Mouse (Mus musculus): ENCODE measurements around the gene Nasp.
A peak's percentile ranks its signal among the peaks of the same experiment; 100 is the strongest.
"Not testable (repeated sequence)": the region's sequence is repeated elsewhere in the genome, so short reads cannot be mapped to it uniquely, and the experiment has no call there.

Nasp gene

GRCm38 (mm10) chr4:116627722-116628662 is at the start of gene Nasp:
Nasp (minus strand) TSS chr4:116627941.
- peak; percentile 68 for DNase-seq (ENCODE audit: low spot score)

DNA sequence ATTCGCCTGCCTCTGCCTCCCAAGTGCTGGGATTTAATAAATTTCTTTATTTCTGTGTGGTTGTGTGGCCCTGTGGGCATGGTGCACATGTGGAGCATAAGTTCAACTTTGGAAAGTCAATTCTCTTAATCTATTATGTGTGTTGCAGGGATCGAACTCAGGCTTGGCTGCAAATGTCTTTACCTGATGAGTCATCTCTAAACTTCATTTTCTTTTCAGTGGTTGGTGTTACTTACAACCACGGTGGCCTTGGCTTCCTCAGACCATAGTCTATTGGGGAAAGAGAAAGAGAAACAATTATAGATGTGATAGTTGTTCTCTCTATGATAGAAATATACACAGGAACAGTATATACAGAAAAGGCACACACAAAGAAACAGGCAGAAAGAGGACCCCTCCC is 48.3 kb upstream of the Nasp start:
- DNase-seq (ENCODE audit: low spot score): no peak

DNA sequence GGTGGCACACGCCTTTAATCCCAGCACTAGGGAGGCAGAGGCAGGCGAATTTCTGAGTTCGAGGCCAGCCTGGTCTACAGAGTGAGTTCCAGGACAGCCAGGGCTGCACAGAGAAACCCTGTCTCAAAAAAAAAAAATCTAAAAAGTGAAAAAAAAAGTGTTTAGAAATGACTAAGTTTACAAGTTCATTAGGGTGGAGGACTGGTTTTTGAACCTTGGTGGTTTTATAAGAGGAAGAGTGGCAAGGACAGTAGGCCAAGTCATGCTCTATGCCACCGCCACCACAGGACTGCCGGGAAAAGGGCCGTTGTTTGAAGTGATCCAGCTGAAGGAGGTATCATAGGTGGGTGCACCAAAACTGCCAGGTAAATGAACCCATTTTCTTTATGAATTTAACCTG is 47.0 kb upstream of the Nasp start:
- not testable (repeated sequence) for DNase-seq (ENCODE audit: low spot score)

DNA sequence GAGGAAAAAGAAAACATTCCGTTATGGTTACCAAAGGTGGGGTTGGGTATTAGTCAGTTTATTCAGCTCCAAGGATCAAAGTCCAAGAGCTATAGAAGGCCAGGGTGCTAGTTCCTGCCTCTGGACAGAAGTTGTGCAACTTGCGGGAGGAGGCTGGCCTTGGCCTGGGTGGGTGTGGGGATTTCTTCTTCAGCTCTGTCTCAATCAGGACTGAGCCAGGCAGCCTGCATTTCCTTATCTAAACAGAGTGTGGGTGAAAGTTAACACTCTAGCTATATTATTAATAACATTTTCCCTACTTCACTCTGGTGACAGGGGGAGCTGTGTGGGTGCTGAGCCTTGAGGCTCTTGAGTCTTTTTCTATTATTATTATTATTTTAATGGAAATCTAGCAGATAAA is 45.0 kb upstream of the Nasp start:
- no peak for DNase-seq (ENCODE audit: low spot score)

- no peak for DNase-seq (ENCODE audit: low spot score)
These were observed 41.5 kb upstream of the Nasp start for GRCm38 (mm10) chr4:116669291-116669690.

DNA sequence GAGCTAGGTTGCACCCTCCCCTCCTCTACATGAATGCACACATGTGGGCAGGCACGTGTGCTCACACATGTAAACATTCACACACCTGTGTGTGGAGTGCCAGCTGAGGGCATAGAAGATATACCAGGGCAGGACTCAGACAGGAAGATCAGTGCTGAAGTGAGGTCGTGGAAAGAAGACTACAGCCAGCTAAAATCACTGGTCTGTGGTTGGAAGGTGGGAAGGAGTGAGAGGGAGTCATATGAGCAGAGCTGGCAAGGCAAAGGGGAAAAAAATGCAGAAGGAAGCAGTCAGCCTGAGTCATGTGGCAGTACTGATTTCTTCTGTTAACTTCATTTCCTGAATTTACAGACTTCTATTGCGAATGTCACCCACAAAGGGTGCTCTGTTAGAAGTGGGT is 40.4 kb upstream of the Nasp start:
- DNase-seq (ENCODE audit: low spot score): no peak

DNA sequence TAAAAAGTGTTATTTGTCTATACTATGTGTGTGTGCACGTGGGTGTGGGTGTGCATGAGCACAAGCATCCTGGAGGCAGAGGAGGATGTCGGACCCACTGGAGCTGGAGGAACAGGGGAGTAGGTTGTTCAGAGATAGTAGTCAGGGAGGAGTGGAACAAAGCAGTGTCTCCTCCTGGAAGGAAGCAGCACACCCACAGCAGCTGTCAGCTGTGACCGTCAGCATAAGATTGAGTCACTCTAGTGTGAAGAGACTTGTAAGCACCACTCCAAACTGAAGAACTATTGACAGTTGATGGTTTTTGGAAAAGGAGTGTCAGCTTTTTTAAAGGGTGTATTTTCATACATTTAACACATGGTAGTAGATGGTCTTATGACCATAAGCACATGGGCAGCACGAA is 38.9 kb upstream of the Nasp start:
- DNase-seq (ENCODE audit: low spot score): no peak

GRCm38 (mm10) chr4:116661998-116662397 is 34.3 kb upstream of the Nasp start:
- DNase-seq (ENCODE audit: low spot score): no peak

- no peak for DNase-seq (ENCODE audit: low spot score)
These were observed 33.1 kb upstream of the Nasp start for GRCm38 (mm10) chr4:116660829-116661228.

GRCm38 (mm10) chr4:116659916-116660315 is 32.2 kb upstream of the Nasp start:
- DNase-seq (ENCODE audit: low spot score): not testable (repeated sequence)

DNA sequence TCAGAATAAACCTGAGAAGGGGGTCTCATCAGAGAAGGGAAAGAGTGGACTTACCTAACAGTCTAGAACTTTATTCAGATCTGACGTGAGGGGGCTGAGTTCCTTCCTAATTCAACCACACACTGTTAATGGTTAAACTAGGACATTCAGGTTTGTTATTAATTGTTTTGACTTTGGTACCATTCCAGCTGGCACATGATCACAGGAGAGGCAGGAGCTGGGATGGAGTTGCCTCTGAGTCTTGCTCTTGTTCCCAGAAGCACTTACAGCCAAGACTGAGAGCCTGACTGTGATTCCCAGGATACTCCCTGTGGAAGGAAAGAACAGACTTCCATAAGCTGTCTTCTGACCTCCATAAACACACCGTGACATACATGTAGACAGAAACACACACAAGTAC is 31.7 kb upstream of the Nasp start:
- DNase-seq (ENCODE audit: low spot score): no peak

DNA sequence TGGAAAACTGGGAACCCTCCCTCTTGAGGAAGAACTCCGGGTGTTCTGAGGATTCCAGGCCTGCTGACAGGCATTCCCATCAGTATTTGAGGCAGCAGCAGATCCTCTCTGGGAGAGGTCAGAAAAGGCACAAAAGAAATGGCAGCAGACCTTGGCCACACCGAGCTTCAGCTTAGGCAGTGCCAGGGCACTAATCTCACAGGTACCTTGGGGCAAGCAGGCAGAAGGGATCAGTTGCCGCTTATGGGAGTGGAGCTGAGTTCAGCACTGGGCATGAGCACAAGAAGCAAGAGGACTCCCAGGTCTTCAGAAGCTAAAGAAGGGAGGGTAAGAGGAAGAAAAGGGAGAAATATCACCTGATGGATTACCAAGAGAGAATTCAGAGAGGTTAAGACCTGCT is 30.2 kb upstream of the Nasp start:
- no peak for DNase-seq (ENCODE audit: low spot score)

GRCm38 (mm10) chr4:116655658-116656057 is 27.9 kb upstream of the Nasp start:
- DNase-seq (ENCODE audit: low spot score): no peak

DNA sequence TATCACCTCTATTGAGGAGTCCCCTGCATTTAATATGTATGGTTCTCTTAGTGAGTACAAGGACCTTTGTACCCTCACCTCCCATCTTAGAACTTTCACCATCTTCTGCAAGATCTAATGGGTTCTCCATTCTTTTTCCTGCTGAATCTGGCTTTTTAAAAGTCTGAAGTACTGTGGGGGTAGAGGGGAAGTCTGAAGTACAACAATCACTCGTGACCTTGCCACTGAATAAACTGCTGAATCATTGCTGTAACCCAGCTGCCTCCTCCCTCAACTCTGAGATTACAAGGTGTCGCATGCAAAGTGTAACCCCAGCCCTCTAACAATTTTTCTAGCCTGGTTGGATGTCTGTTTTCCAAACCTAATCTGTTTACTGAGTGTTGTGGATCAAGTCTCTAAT is 27.4 kb upstream of the Nasp start:
- no peak for DNase-seq (ENCODE audit: low spot score)

DNA sequence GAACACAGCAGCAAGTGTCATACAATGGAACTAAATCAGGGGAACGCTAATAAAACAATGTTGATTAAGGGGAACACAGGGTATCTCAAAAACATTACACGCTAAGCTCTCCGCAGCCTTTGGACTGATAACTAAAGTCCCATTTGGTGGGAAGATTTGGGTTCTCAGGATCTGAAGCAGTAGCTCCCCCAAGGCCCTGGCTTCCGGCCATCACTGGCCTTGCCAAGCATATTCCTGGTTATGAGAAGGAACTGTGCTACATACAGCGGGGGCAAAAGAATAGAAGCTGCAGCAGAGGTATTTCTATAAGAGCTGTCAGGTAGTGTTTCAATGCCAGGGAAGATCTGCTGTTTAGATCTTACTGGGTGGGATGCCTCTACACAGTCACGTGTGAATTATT is 25.5 kb upstream of the Nasp start:
- DNase-seq (ENCODE audit: low spot score): no peak

- no peak for DNase-seq (ENCODE audit: low spot score)
These were observed 24.0 kb upstream of the Nasp start for GRCm38 (mm10) chr4:116651797-116652135.

DNA sequence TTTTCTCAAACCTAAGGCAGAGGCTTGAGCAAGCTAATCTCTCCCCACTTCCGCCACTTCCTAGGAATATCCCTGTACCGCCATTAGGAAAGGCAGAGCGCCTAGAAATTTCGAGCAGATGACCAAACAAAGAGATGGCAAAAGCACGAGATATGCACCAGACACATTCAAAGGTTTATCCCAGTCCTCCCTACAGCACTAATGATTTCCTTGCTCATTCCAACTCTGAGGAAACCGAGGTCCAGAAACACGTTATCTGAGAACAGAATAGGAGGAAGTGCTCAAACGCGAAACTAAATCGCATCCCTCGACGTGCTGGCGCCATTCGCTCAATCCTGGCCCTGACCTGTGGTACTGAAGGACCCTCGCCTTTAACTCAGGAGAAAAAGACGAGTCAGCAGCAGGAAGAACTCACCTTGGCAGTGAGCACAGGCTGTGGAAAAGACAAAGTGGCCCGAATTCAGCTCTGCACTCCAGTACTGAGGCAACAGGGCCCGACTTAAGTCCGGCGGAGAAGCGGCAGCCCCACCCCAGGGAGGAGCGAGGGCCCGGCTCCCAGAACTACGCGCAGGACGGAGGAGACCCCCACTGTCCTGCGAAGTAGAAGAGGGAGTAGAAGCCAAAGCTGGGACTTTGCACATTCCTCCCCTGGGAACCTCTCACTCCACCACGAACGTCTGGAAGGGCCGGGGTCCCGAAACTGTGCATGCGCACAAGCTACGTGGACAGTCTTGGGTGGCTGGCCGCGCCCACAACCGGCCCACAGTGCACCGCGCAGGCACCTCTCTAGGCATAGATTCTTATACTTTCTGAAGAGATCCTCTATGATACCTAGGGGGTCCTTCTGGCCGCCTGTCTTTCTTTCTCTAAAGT is 23.4 kb upstream of the Nasp start, which contains the start of gene Akr1a1:
Gene Akr1a1 (minus strand): TSS at position 757 of the 873 bp plus-strand sequence.
- DNase-seq (ENCODE audit: low spot score): peak; percentile 69

- no peak for DNase-seq (ENCODE audit: low spot score)
These were observed 22.6 kb upstream of the Nasp start for GRCm38 (mm10) chr4:116650365-116650764.

DNA sequence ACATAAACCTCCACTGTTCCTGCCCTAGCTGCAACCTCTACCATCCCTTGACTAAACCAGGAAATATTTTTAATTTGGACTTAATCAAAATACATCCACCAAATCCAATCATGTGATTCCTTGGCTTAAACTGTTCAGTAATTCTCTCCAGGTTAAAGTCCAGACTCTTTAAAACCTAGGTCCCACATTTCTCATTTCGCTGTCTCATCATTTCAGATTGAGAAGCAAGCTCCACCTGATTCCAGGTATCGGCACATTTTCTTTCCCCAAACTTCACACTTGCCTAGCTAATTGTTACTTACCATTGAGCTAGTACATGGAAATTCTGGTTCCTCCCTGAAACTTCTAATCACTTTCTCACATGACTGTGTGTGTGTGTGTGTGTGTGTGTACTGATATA is 21.7 kb upstream of the Nasp start:
- no peak for DNase-seq (ENCODE audit: low spot score)

- no peak for DNase-seq (ENCODE audit: low spot score)
These were observed 17.9 kb upstream of the Nasp start for GRCm38 (mm10) chr4:116645624-116646023.

- DNase-seq (ENCODE audit: low spot score): no peak
These were observed 16.6 kb upstream of the Nasp start for GRCm38 (mm10) chr4:116644326-116644725.

GRCm38 (mm10) chr4:116642071-116642470 is 14.3 kb upstream of the Nasp start:
- DNase-seq (ENCODE audit: low spot score): no peak

DNA sequence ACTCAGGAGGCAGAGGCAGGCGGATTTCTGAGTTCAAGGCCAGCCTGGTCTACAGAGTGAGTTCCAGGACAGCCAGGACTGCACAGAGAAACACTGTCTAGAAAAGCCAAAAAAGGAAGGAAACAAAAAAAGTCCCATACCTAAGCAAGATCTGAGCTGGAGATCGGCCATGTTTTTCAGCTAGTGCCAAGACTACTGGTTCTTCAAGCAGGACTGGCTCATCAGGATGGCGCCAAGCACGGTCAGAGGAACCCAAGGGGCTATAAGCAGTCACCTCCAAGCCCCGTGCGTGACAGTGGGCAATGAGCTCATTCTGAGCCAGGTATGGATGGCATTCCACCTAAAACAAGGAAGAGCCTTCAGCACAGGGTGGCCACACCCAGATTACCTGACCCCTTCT is 11.1 kb upstream of the Nasp start:
- no peak for DNase-seq (ENCODE audit: low spot score)
